Mouse (Mus musculus) layer of hippocampus, postnatal 25 days (tissue): Measurements from ENCODE around the gene Hyal6. TPM values are rescaled to one million over a fixed set of nuclear protein-coding genes. Genes with fewer than 3 reads are reported as not detected.

Source experiments
- DNase-seq, 2 experiments: peaks; one replicate each; pipeline ENCODE4 v3.0.0; 2022; ENCODE audit warnings: mixed read lengths in 2 of 2, low spot score in 1 of 2; ENCODE audit errors: extremely low spot score in 1 of 2
- total RNA-seq, 2 experiments: library from RNA; stranded (reverse); gene quantifications; 2 replicates each; pipeline ENCODE4 v1.2.3; 2021

The Hyal6 gene
- not detected for total RNA-seq

GRCm38 (mm10) chr6:24732945-24733344, at the start of gene Hyal6:
Hyal6 (plus strand) TSS chr6:24733245.
- no peak for DNase-seq

- DNase-seq: no peak
Measured at GRCm38 (mm10) chr6:24687871-24688270, 45.2 kb upstream of the Hyal6 start.

GRCm38 (mm10) chr6:24694455-24695410, 38.3 kb upstream of the Hyal6 start:
- DNase-seq: no peak

GRCm38 (mm10) chr6:24696117-24696516, 36.9 kb upstream of the Hyal6 start:
- DNase-seq: no peak

GRCm38 (mm10) chr6:24697216-24697615, 35.8 kb upstream of the Hyal6 start:
- no peak for DNase-seq

- no peak for DNase-seq
Measured at GRCm38 (mm10) chr6:24707090-24707489, 26.0 kb upstream of the Hyal6 start.

GRCm38 (mm10) chr6:24707499-24707898, 25.5 kb upstream of the Hyal6 start:
- DNase-seq: no peak

- DNase-seq: peak in 1 of 2 experiments; percentile 52
Measured at GRCm38 (mm10) chr6:24721317-24722099, 11.5 kb upstream of the Hyal6 start.

GRCm38 (mm10) chr6:24728130-24728529, 4.9 kb upstream of the Hyal6 start:
- no peak for DNase-seq

- DNase-seq: no peak
Measured at GRCm38 (mm10) chr6:24734565-24734964, 1.5 kb downstream of the Hyal6 start.

- no peak for DNase-seq
Measured at GRCm38 (mm10) chr6:24748029-24748428, 15.0 kb downstream of the Hyal6 start, which contains the start of gene Hyal4. Hyal4 (plus strand) TSS chr6:24748329.

GRCm38 (mm10) chr6:24759281-24759680, 26.2 kb downstream of the Hyal6 start:
- no peak for DNase-seq

GRCm38 (mm10) chr6:24766261-24766660, 33.2 kb downstream of the Hyal6 start:
- no peak for DNase-seq

GRCm38 (mm10) chr6:24779182-24779581, 46.1 kb downstream of the Hyal6 start:
- no peak for DNase-seq

GRCm38 (mm10) chr6:24790888-24791287, 57.8 kb downstream of the Hyal6 start, which contains the start of gene Spam1:
Spam1 (plus strand) TSS chr6:24791188.
- no peak for DNase-seq

Other genes with a start within 250 kb of the Hyal6 start
- gene Iqub, start 218.2 kb upstream of the Hyal6 start, total RNA-seq: 1 to 10 TPM; 1.7 to 2.0 TPM
- 100 to 1,000 TPM; 278 to 314 TPM for gene Ndufa5, start 205.2 kb upstream of the Hyal6 start, total RNA-seq
- not detected for gene Asb15, start 205.1 kb upstream of the Hyal6 start, total RNA-seq
- not detected for gene Lmod2, start 135.5 kb upstream of the Hyal6 start, total RNA-seq
- 100 to 1,000 TPM; 137 to 141 TPM for gene Wasl, start 68.2 kb upstream of the Hyal6 start, total RNA-seq
- not detected for gene Hyal4, start 15.1 kb downstream of the Hyal6 start, total RNA-seq
- not detected for gene Spam1, start 57.9 kb downstream of the Hyal6 start, total RNA-seq
- gene Hyal5, start 124.8 kb downstream of the Hyal6 start, total RNA-seq: not detected
- gene Tmem229a, start 223.1 kb downstream of the Hyal6 start, total RNA-seq: 10 to 100 TPM; 48.0 to 48.9 TPM